Mouse (Mus musculus) E14TG2a.4 (cell line): ENCODE measurements around the gene Tmem256.
"Not testable (repeated sequence)": the region's sequence is repeated elsewhere in the genome, so short reads cannot be mapped to it uniquely, and the experiment has no call there.

ENCODE experiments used
- H3K27me3 ChIP-seq: 2 replicates; pipeline ENCODE4 v1.6.1; 2014; ENCODE audit warnings: low read length, control low read depth; ENCODE audit not compliant: insufficient read depth
- H3K36me3 ChIP-seq: 2 replicates; pipeline ENCODE4 v1.6.1; 2014; ENCODE audit warnings: low read length, control low read depth; ENCODE audit not compliant: insufficient read depth
- H3K4me1 ChIP-seq: replicated peaks from 2 replicates; pipeline ENCODE4 v1.6.1; 2014; ENCODE audit warnings: low read depth, low read length, control low read depth
- H3K4me3 ChIP-seq: replicated peaks from 2 replicates; pipeline ENCODE4 v1.5.1; 2014; ENCODE audit warnings: mild to moderate bottlenecking, low read length
- H3K9me3 ChIP-seq: 2 replicates; pipeline ENCODE4 v1.6.1; 2014; ENCODE audit warnings: low read length, control low read depth
- CTCF ChIP-seq: conservative IDR thresholded peaks from 2 replicates; pipeline ENCODE4 v1.5.1; 2014; ENCODE audit warnings: low read length
- NANOG ChIP-seq: IDR thresholded peaks from 2 replicates; pipeline ENCODE4 v1.6.1; 2014; ENCODE audit warnings: borderline replicate concordance, low read length, mixed read lengths
- POU5F1 ChIP-seq: IDR thresholded peaks from 2 replicates; pipeline ENCODE4 v1.6.1; 2014; ENCODE audit warnings: low read length, borderline replicate concordance

The Tmem256 gene

DNA sequence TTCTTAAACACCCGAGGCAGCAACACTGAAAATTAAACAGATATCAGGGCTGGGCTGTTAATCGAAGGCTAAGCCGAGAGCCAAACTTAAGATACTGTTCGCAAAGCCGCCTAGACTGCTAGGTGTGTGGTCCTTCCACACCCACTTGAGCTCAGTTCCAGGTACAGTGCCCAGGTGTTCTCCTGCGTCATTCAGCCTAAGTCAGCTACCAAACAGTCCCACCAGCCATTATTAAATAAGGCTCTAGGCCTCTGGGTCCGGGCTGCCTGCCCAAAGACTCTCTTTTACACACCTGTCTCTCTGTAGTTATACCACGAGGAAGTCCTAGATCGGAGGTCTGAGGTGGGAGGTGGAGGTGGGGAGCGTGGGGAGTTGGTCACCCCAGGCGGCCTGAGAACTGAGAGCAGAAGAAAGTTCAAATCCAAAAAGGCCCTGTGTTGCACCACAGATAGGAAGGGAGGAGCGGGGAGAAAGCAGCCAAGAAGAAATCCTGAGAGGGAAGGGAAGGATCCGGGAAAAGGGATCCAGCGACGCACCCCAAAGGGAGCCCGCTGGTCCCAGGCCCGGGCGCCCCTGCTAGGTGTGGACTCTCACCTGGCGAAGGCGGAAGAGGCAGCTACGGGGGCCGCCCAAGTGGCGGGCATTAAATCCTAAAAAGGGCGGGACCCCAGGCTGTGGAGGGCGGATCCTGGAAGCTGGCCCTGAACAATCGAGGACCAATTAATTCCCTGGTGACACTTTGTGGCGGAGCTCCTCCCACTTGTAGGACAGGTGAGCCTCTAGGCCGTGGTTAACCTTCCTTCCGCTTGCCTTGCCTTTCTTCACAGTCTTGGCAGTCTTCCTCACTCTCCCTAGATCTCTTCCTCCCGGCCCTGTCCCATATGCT is 20.0 kb downstream of the Tmem256 start, which contains the start of gene Tnk1:
Tnk1 (minus strand) TSS at position 618 of the 886 bp plus-strand sequence.
- peaks cover 59% of the 10 kb centered on the region for H3K4me1 ChIP-seq
- peak within 1 kb of the TSS; percentile 75 for H3K4me3 ChIP-seq
- H3K9me3 ChIP-seq = no peaks in the 10 kb centered on the region
- peaks cover 27% of the 10 kb centered on the region for H3K27me3 ChIP-seq
- TF ChIP-seq NANOG = no peak
- TF ChIP-seq CTCF = no peak
- no peak for TF ChIP-seq POU5F1
- H3K36me3 ChIP-seq = peaks cover 15% of the 10 kb centered on the region

GRCm38 (mm10) chr11:69863729-69864128 is 25.4 kb downstream of the Tmem256 start:
- H3K27me3 ChIP-seq, H3K36me3 ChIP-seq, H3K9me3 ChIP-seq, H3K4me3 ChIP-seq: not testable (repeated sequence)
- H3K4me1 ChIP-seq = peaks cover 53% of the 10 kb centered on the region

DNA sequence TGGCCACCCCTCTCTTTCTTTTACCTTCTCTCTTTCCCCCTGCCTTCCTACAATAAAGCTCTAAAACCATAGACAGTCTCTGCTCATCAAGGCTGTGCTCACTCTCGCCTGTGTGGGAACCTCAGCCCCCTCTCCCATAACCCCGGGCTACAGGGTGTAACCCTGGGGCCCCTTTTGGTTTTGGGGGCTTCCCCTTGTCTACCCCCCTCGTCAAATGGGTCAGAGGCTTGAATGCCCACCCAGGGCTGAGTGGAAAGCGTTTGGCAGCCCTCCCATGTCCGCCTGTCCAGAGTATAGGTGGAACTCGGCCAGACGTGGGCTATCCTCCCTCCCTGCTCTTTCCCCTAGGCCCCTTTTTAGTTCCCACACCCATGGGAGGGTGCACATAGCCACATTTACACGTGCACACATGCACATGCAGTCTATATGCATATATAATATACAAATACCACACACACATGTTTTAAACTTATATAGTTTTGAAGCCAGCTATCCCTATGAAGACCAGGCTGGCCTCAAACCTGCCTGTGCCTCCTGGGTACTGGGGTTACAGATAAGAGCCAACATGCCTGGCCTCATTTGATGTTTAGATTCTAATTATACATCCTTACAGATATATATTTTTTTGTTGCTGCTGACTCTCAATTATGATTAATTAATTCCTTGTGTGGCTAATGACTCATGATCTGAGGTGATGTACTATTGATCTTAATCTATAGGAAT is 26.0 kb downstream of the Tmem256 start:
- H3K36me3 ChIP-seq = no peaks in the 10 kb centered on the region
- peaks cover 3% of the 10 kb centered on the region for H3K27me3 ChIP-seq
- TF ChIP-seq POU5F1 (no peak), CTCF (no peak), NANOG (no peak)
- peaks cover 47% of the 10 kb centered on the region for H3K4me1 ChIP-seq
- H3K4me3 ChIP-seq = no peak overlapping the region
- no peaks in the 10 kb centered on the region for H3K9me3 ChIP-seq

DNA sequence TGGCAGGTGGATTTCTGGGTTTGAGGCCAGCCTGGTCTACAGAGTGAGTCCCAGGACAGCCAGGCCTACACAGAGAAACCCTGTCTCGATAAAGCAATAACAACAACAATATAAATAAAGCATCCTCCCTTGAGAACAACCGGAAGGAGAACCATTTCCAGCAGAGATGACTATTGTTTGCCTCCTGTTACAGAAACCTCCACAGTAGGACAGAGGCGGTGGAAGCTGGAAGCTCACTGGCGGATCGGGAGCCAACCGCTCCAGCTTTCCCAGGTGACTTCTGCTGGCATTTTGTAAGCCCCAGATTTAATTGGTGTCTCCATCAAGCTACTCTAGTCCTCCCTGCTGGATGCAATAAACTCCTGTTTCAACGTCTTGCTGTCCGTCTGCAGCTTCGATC is 27.2 kb downstream of the Tmem256 start:
- Histone ChIP-seq H3K4me3 (no peak overlapping the region), H3K9me3 (no peaks in the 10 kb centered on the region), H3K27me3 (peaks cover 2% of the 10 kb centered on the region; the same call in 1 of the 2 replicates), H3K4me1 (peaks cover 46% of the 10 kb centered on the region), H3K36me3 (no peaks in the 10 kb centered on the region)
- no peak for TF ChIP-seq POU5F1
- no peak for TF ChIP-seq NANOG

DNA sequence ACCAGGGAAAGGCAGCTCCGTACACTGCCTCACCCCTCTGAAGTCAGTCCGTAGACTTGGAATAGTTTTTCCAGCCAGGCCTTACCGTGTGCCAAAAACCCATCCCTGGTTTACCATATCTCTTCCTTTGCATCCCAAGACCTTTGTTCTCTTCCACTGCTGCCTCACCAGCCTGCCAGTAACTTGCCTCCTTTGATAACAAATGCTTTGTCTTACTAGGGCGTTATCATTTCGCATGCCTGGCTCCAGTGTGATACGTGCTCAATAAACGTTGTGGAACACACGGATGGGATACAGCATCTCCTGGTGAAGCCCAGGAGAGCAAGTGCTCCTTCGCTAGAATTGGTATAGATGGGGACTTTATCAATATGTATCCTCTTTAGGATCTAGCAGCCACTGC is 29.0 kb downstream of the Tmem256 start:
- peaks cover 2% of the 10 kb centered on the region; the same call in 1 of the 2 replicates for H3K27me3 ChIP-seq
- no peaks in the 10 kb centered on the region for H3K36me3 ChIP-seq
- peaks cover 46% of the 10 kb centered on the region for H3K4me1 ChIP-seq
- H3K4me3 ChIP-seq = no peak overlapping the region
- TF ChIP-seq CTCF = no peak
- TF ChIP-seq POU5F1 = no peak
- no peak for TF ChIP-seq NANOG
- H3K9me3 ChIP-seq = no peaks in the 10 kb centered on the region

DNA sequence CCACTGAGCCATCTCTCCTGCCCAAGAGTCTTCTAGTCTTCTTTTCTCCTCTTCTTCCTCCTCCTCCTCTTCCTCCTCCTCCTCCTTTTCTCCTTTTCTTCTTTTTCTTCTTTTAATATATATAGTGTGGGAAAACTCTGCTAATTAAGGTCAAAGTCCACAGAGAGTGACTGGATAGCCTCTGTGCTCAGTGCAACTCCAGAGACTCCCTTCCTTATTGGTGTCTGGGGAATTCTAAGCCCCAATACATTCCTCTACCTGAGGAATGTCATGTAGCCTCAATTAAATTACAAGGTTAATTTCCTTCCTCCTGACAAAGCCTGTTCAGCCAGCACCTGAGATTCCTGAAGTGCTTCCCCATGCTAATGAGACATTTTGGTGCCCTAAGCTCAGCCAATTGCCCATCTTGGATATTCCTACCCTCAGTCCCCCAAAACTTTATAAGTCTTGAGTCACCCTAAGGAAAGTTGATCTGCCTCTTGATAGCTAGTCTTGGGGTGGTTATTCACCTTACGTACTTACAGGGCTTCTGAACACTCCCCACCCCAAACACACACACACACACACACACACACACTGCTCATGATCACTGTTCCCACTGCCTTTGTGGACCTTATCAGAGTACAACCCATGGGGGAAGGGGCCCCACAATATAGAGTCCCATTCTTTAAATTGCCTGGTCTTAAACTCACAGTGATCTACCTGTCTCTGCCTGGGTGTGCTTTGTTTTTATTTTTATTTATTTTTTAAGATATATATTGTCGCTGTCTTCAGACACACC is 32.2 kb downstream of the Tmem256 start:
- TF ChIP-seq POU5F1 (no peak), NANOG (no peak), CTCF (no peak)
- peaks cover 36% of the 10 kb centered on the region for H3K4me1 ChIP-seq
- peaks cover 2% of the 10 kb centered on the region; the same call in 1 of the 2 replicates for H3K27me3 ChIP-seq
- no peaks in the 10 kb centered on the region for H3K9me3 ChIP-seq
- H3K4me3 ChIP-seq = no peak overlapping the region
- H3K36me3 ChIP-seq = no peaks in the 10 kb centered on the region

- Histone ChIP-seq H3K27me3 (peaks cover 2% of the 10 kb centered on the region; the same call in 1 of the 2 replicates), H3K4me3 (no peak overlapping the region), H3K9me3 (no peaks in the 10 kb centered on the region), H3K36me3 (no peaks in the 10 kb centered on the region), H3K4me1 (peaks cover 38% of the 10 kb centered on the region)
- TF ChIP-seq CTCF (no peak), NANOG (no peak), POU5F1 (no peak)
Observed at GRCm38 (mm10) chr11:69871822-69872221, 33.5 kb downstream of the Tmem256 start.

GRCm38 (mm10) chr11:69872451-69872850 is 34.1 kb downstream of the Tmem256 start:
- Histone ChIP-seq H3K27me3 (no peaks in the 10 kb centered on the region; the same call in 1 of the 2 replicates), H3K4me3 (no peak overlapping the region), H3K36me3 (no peaks in the 10 kb centered on the region), H3K4me1 (peaks cover 36% of the 10 kb centered on the region), H3K9me3 (no peaks in the 10 kb centered on the region)
- TF ChIP-seq CTCF (no peak), POU5F1 (no peak), NANOG (no peak)
